Comparison of ENCODE assay signal across 9 mouse cellular contexts in genomic region chr16:49905601-49906001, GRCm38 (mm10).
DNase-seq lines count a peak whose midpoint lies in the region; ATAC-seq and TF ChIP-seq lines count a peak whose summit lies in the region.
"Had no signal": no experiment of that assay in that cellular context is flagged by ENCODE, and none has a peak within 500 bp of the region (broad histone marks: within the 10 kb centered on the region; RNA-seq: fewer than 3 reads in every experiment).

No protein-coding gene starts in this region.

- H3K27ac ChIP-seq in lung, embryonic 15.5 days, result peak overlapping the region; percentile 55
- peak overlapping the region; percentile 87 for H3K27ac ChIP-seq in embryonic fibroblast, embryonic 13.5 days (ENCODE audit: insufficient read depth, low read length)
- peak overlapping the region; percentile 73; the same call in 1 of the 2 replicates for H3K27ac ChIP-seq in limb, embryonic 11.5 days (replicated peaks; ENCODE audit: low read depth, low read length)
- peak overlapping the region; percentile 74; the same call in 1 of the 2 replicates for H3K27ac ChIP-seq in stomach, embryonic 14.5 days (ENCODE audit: low read length)

- H3K9ac ChIP-seq in lung, embryonic 15.5 days, result no peak overlapping the region
- H3K9ac ChIP-seq in limb, embryonic 11.5 days (ENCODE audit: low read length), result no peak overlapping the region
- no peak overlapping the region for H3K9ac ChIP-seq in stomach, embryonic 14.5 days (replicated peaks; ENCODE audit: low read depth, low read length)

- peaks cover 17% of the 10 kb centered on the region for H3K4me1 ChIP-seq in lung, embryonic 15.5 days
- H3K4me1 ChIP-seq in embryonic fibroblast, embryonic 13.5 days (ENCODE audit: control insufficient read depth, insufficient read depth, low read length), result 0 out of 2 replicates have a peak, but pooled peaks cover 2% of the 10 kb centered on the region
- H3K4me1 ChIP-seq in limb, embryonic 11.5 days (ENCODE audit: control insufficient read depth, insufficient read depth, low read length), result peaks cover 22% of the 10 kb centered on the region
- H3K4me1 ChIP-seq in stomach, embryonic 14.5 days (ENCODE audit: control insufficient read depth, insufficient read depth, low read length), result 0 out of 2 replicates have a peak, but pooled peaks cover 3% of the 10 kb centered on the region

- no peak overlapping the region for H3K4me3 ChIP-seq in lung, embryonic 15.5 days
- no peak overlapping the region for H3K4me3 ChIP-seq in embryonic fibroblast, embryonic 13.5 days (ENCODE audit: insufficient read depth, low read length)
- H3K4me3 ChIP-seq in limb, embryonic 11.5 days (ENCODE audit: low read depth, low read length), result no peak overlapping the region
- H3K4me3 ChIP-seq in stomach, embryonic 14.5 days (ENCODE audit: low read depth, low read length), result no peak overlapping the region

- no peaks in the 10 kb centered on the region for H3K27me3 ChIP-seq in lung, embryonic 15.5 days
- no peaks in the 10 kb centered on the region for H3K27me3 ChIP-seq in limb, embryonic 11.5 days (ENCODE audit: control insufficient read depth, insufficient read depth, low read length)
- no peaks in the 10 kb centered on the region for H3K27me3 ChIP-seq in stomach, embryonic 14.5 days (ENCODE audit: control insufficient read depth, insufficient read depth, low read length)

- H3K9me3 ChIP-seq in lung, embryonic 15.5 days, result no peaks in the 10 kb centered on the region
- no peaks in the 10 kb centered on the region for H3K9me3 ChIP-seq in limb, embryonic 11.5 days (ENCODE audit: control insufficient read depth, low read length)
- H3K9me3 ChIP-seq in stomach, embryonic 14.5 days (ENCODE audit: control insufficient read depth, low read depth, low read length), result no peaks in the 10 kb centered on the region

- ATAC-seq in lung, embryonic 15.5 days (ENCODE audit: borderline replicate concordance, extremely low read depth, low FRiP score, low TSS enrichment), result no peak
- peak; percentile 75 for ATAC-seq in limb, embryonic 11.5 days (ENCODE audit: insufficient number of reproducible peaks, low FRiP score, low TSS enrichment, low read depth)
- ATAC-seq in stomach, embryonic 14.5 days (ENCODE audit: insufficient number of reproducible peaks, insufficient read depth, low FRiP score, low read depth), result no peak
- no peak for ATAC-seq in cerebellum, adult (ENCODE audit: insufficient number of reproducible peaks, low FRiP score, low TSS enrichment)

- DNase-seq in lung, postnatal 4 days, result no peak
- peak; percentile 67 for DNase-seq in limb, embryonic 11.5 days (ENCODE audit: low spot score)
- no peak for DNase-seq in cerebellum, adult 11-12 months
- DNase-seq in left cerebral cortex, adult 8-10 months (ENCODE audit: low spot score in 2 of 2), result no peak
- DNase-seq: kidney, postnatal 4 days had no signal

- H3K4me2 ChIP-seq in lung, embryonic 15.5 days, result no peak overlapping the region
- peak overlapping the region; percentile 17; the same call in 1 of the 2 replicates for H3K4me2 ChIP-seq in limb, embryonic 11.5 days (ENCODE audit: low read depth, severe bottlenecking)
- H3K4me2 ChIP-seq in stomach, embryonic 14.5 days (replicated peaks; ENCODE audit: low read depth, low read length), result no peak overlapping the region

- no peak for TF ChIP-seq CTCF in embryonic fibroblast, embryonic 13.5 days (IDR thresholded peaks at IDR 0.05; ENCODE audit: borderline replicate concordance, insufficient read depth, low read length)

- no peak for TF ChIP-seq POLR2A in embryonic fibroblast, embryonic 13.5 days (IDR thresholded peaks at IDR 0.05; ENCODE audit: low read depth, low read length)

- 0 out of 2 replicates have a peak, but pooled peaks cover 10% of the 10 kb centered on the region for H3K36me3 ChIP-seq in lung, embryonic 15.5 days
- no peaks in the 10 kb centered on the region for H3K36me3 ChIP-seq in limb, embryonic 11.5 days (ENCODE audit: control insufficient read depth, insufficient read depth, low read length)
- H3K36me3 ChIP-seq in stomach, embryonic 14.5 days (ENCODE audit: control insufficient read depth, insufficient read depth, low read length), result no peaks in the 10 kb centered on the region

- 71% methylated on average over 8 of the region's 8 CpGs for WGBS in lung, embryonic 15.5 days
- WGBS in limb, embryonic 11.5 days, result 22% methylated on average over 8 of the region's 8 CpGs
- 62% methylated on average over 8 of the region's 8 CpGs for whole genome bisulfite sequencing in stomach, embryonic 14.5 days
